Mouse (Mus musculus) adrenal gland (tissue): ENCODE measurements around the gene Myh7b.

Experiments
- intact Hi-C: fragments of 180-260 bp; cut with DNase I; formaldehyde crosslinking; loops from one replicate; pipeline ENCODE4 v1.15.1; 2025
- microRNA-seq, 2 experiments: library from miRNA; unstranded; fragments of <30 nt; microRNA quantifications; one replicate each; pipeline ENCODE4; 2019

Myh7b gene

GRCm38 (mm10) chr2:155683137-155683536, 72.1 kb downstream of the Myh7b start:
- intact Hi-C loops, result no loop called here

DNA sequence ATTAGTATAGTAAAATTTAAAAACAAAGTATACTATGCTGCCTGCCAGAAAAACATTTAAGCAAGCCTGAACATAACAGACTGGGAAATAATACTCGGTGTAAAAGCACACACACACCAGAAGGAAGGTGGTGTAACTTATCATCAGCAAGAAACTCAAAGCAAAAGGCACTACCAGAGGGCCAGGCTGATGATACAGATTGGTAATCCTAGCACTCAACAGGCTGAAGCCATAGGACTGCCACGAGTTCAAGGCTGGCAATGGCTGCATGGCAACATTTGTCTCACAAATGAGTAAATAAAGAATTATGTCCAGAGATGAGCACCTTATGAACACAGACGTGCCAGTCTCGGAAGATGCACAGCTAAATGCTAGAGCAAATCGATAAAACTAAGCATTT, 72.8 kb downstream of the Myh7b start:
- intact Hi-C loops, result no loop called here

Small RNAs within 50 kb of the gene (microRNA-seq; reads per million reads assigned to microRNA genes)
- gene Mir499, result 0.99 to 1.6 reads per million in 2 experiments
